ENCODE assay signal across 9 mouse cellular contexts in genomic region chr14:32161090-32161885, GRCm38 (mm10). TPM values are rescaled to one million over a fixed set of nuclear protein-coding genes. Genes with fewer than 3 reads are reported as not detected.
A peak's percentile ranks its signal among the peaks of the same experiment; 100 is the strongest.
DNase-seq lines count a peak whose midpoint lies in the region; ATAC-seq lines count a peak whose summit lies in the region.
"Had no signal": no experiment of that assay in that cellular context is flagged by ENCODE, and none has a peak within 500 bp of the region (broad histone marks: within the 10 kb centered on the region; RNA-seq: fewer than 3 reads in every experiment).

No protein-coding gene starts in this region.

- no peak for DNase-seq in neural tube, embryonic 10.5 days (ENCODE audit: extremely low spot score, low spot score)
- no peak for DNase-seq in liver, embryonic 11.5 days (ENCODE audit: low spot score)
- DNase-seq in yolk sac, embryonic 10.5 days (ENCODE audit: low spot score), result peak; percentile 83
- DNase-seq in right cerebral cortex, adult 2 months (ENCODE audit: low spot score in 2 of 2), result no peak
- no peak for DNase-seq in cerebellum, adult 9-10 months
- no peak for DNase-seq in ovary, adult 18-20 months (ENCODE audit: low spot score)

- peak overlapping the region; percentile 86 for H3K4me2 ChIP-seq in neural tube, embryonic 12.5 days (replicated peaks)
- peak overlapping the region; percentile 80 for H3K4me2 ChIP-seq in forebrain, embryonic 13.5 days
- peak overlapping the region; percentile 91 for H3K4me2 ChIP-seq in liver, embryonic 11.5 days

- no peaks in the 10 kb centered on the region for H3K9me3 ChIP-seq in neural tube, embryonic 12.5 days
- H3K9me3 ChIP-seq in forebrain, embryonic 13.5 days (replicated peaks), result no peaks in the 10 kb centered on the region
- H3K9me3 ChIP-seq in liver, embryonic 11.5 days (ENCODE audit: control insufficient read depth, low read length), result no peaks in the 10 kb centered on the region

- no peaks in the 10 kb centered on the region for H3K27me3 ChIP-seq in neural tube, embryonic 12.5 days (replicated peaks)
- H3K27me3 ChIP-seq in forebrain, embryonic 13.5 days, result no peaks in the 10 kb centered on the region
- H3K27me3 ChIP-seq in liver, embryonic 11.5 days (replicated peaks; ENCODE audit: control insufficient read depth, insufficient read depth, low read length), result no peaks in the 10 kb centered on the region

- 0 out of 2 replicates have a peak overlapping the region, but pooled peaks have one; percentile 82 for H3K9ac ChIP-seq in neural tube, embryonic 12.5 days
- H3K9ac ChIP-seq in forebrain, embryonic 13.5 days, result peak overlapping the region; percentile 94
- peak overlapping the region; percentile 95 for H3K9ac ChIP-seq in liver, embryonic 11.5 days (ENCODE audit: low read depth, low read length)

- ATAC-seq in neural tube, embryonic 12.5 days (ENCODE audit: low FRiP score, low read depth), result no peak
- no peak for ATAC-seq in forebrain, embryonic 13.5 days
- peak; percentile 16; the same call in 1 of the 2 replicates for ATAC-seq in liver, embryonic 11.5 days (replicated peaks; ENCODE audit: low FRiP score)

- H3K27ac ChIP-seq in neural tube, embryonic 12.5 days, result no peak overlapping the region
- H3K27ac ChIP-seq in forebrain, embryonic 13.5 days, result no peak overlapping the region
- peak overlapping the region; percentile 87 for H3K27ac ChIP-seq in liver, embryonic 11.5 days (ENCODE audit: low read depth, low read length)

- peaks cover 22% of the 10 kb centered on the region for H3K4me1 ChIP-seq in neural tube, embryonic 12.5 days
- peaks cover 32% of the 10 kb centered on the region for H3K4me1 ChIP-seq in forebrain, embryonic 13.5 days
- peaks cover 54% of the 10 kb centered on the region for H3K4me1 ChIP-seq in liver, embryonic 11.5 days (replicated peaks; ENCODE audit: control insufficient read depth, insufficient read depth, low read length)

- 88% methylated on average over 12 of the region's 12 CpGs for WGBS in neural tube, embryonic 12.5 days
- 92% methylated on average over 12 of the region's 12 CpGs for WGBS in forebrain, embryonic 13.5 days
- WGBS in liver, embryonic 11.5 days, result 62% methylated on average over 12 of the region's 12 CpGs

- no peaks in the 10 kb centered on the region for H3K36me3 ChIP-seq in neural tube, embryonic 12.5 days
- no peaks in the 10 kb centered on the region for H3K36me3 ChIP-seq in forebrain, embryonic 13.5 days (ENCODE audit: poor library complexity, severe bottlenecking)
- no peaks in the 10 kb centered on the region for H3K36me3 ChIP-seq in liver, embryonic 11.5 days (ENCODE audit: control insufficient read depth, insufficient read depth, low read length)

- H3K4me3 ChIP-seq in neural tube, embryonic 12.5 days, result peak overlapping the region; percentile 67; the same call in 1 of the 2 replicates
- H3K4me3 ChIP-seq in forebrain, embryonic 13.5 days, result no peak overlapping the region
- H3K4me3 ChIP-seq in liver, embryonic 11.5 days (ENCODE audit: low read depth, low read length), result peak overlapping the region; percentile 76

RNA-seq across cellular contexts. Expression of gene Ncoa4, which starts 1.6 kb away (rescaled TPM):
- 89.2 and 90.2 TPM in 2 replicates for polyA plus RNA-seq in neural tube, embryonic 12.5 days (2016; fragmentation: Nextera tagmentation; extraction: Ambion mirVana)
- 81.6 and 88.4 TPM in 2 replicates for polyA plus RNA-seq in forebrain, embryonic 13.5 days (2015; fragmentation: Nextera tagmentation; extraction: Ambion mirVana)
- 172 and 197 TPM in 2 replicates for polyA plus RNA-seq in liver, embryonic 11.5 days (2014; fragmentation: Nextera tagmentation; extraction: Ambion mirVana)

RNA-seq across cellular contexts. Expression of gene Msmb, which starts 19.5 kb away (rescaled TPM):
- polyA plus RNA-seq in neural tube, embryonic 12.5 days (2016; fragmentation: Nextera tagmentation; extraction: Ambion mirVana), result not detected in 2 replicates
- polyA plus RNA-seq in forebrain, embryonic 13.5 days (2015; fragmentation: Nextera tagmentation; extraction: Ambion mirVana), result not detected in 2 replicates
- polyA plus RNA-seq in liver, embryonic 11.5 days (2014; fragmentation: Nextera tagmentation; extraction: Ambion mirVana), result 0.38 TPM in 1 of 2 replicates, not detected in the other
- polyA plus RNA-seq: testis, adult 2 months had no signal

RNA-seq across cellular contexts. Expression of gene Timm23, which starts 40.4 kb away (rescaled TPM):
- 220 and 229 TPM in 2 replicates for polyA plus RNA-seq in neural tube, embryonic 12.5 days (2016; fragmentation: Nextera tagmentation; extraction: Ambion mirVana)
- 239 and 248 TPM in 2 replicates for polyA plus RNA-seq in forebrain, embryonic 13.5 days (2015; fragmentation: Nextera tagmentation; extraction: Ambion mirVana)
- polyA plus RNA-seq in liver, embryonic 11.5 days (2014; fragmentation: Nextera tagmentation; extraction: Ambion mirVana), result 425 and 431 TPM in 2 replicates

RNA-seq across cellular contexts. Expression of gene Parg, which starts 40.5 kb away (rescaled TPM):
- polyA plus RNA-seq in neural tube, embryonic 12.5 days (2016; fragmentation: Nextera tagmentation; extraction: Ambion mirVana), result 57.1 and 61.0 TPM in 2 replicates
- polyA plus RNA-seq in forebrain, embryonic 13.5 days (2015; fragmentation: Nextera tagmentation; extraction: Ambion mirVana), result 36.6 and 40.8 TPM in 2 replicates
- polyA plus RNA-seq in liver, embryonic 11.5 days (2014; fragmentation: Nextera tagmentation; extraction: Ambion mirVana), result 37.2 and 41.3 TPM in 2 replicates
